Mouse (Mus musculus): ENCODE results near the gene Hs6st2. TPM values are rescaled to one million over a fixed set of nuclear protein-coding genes. Genes with fewer than 3 reads are reported as not detected.

The Hs6st2 gene
- polyA plus RNA-seq, 1 experiment from 2014 or later: 28.7 TPM

GRCm38 (mm10) chrX:51680428-51681169, 1.1 kb downstream of the Hs6st2 start:
- no peak overlapping the region; the same call in 1 of the 2 replicates for H3K27ac ChIP-seq (replicated peaks; ENCODE audit: low read depth, low read length)
- peak overlapping the region; percentile 76 for H3K4me2 ChIP-seq (ENCODE audit: low read depth, severe bottlenecking)
- no peaks in the 10 kb centered on the region for H3K9me3 ChIP-seq (ENCODE audit: control insufficient read depth, low read length)
- 23% methylated on average over 60 of the region's 70 CpGs for WGBS
- no peaks in the 10 kb centered on the region for H3K4me1 ChIP-seq (ENCODE audit: control insufficient read depth, insufficient read depth, low read length)
- no peak; the same call in 1 of the 2 replicates for ATAC-seq (ENCODE audit: insufficient number of reproducible peaks, low FRiP score, low TSS enrichment, low read depth)
- peaks cover 15% of the 10 kb centered on the region; the same call in 1 of the 2 replicates for H3K27me3 ChIP-seq (ENCODE audit: control insufficient read depth, insufficient read depth, low read length)
- H3K9ac ChIP-seq (ENCODE audit: low read length): peak overlapping the region; percentile 69
- H3K4me3 ChIP-seq (ENCODE audit: low read depth, low read length): peak overlapping the region; percentile 39
- DNase-seq (ENCODE audit: low spot score): peak; percentile 72
- no peaks in the 10 kb centered on the region for H3K36me3 ChIP-seq (ENCODE audit: control insufficient read depth, insufficient read depth, low read length)

- no peaks in the 10 kb centered on the region for H3K4me1 ChIP-seq (ENCODE audit: control insufficient read depth, insufficient read depth, low read length)
- DNase-seq (ENCODE audit: low spot score) (peak; percentile 46), ATAC-seq (ENCODE audit: insufficient number of reproducible peaks, low FRiP score, low TSS enrichment, low read depth) (no peak)
- WGBS: 23% methylated on average over 46 of the region's 46 CpGs
- H3K4me3 ChIP-seq (ENCODE audit: low read depth, low read length): peak overlapping the region; percentile 39
- H3K36me3 ChIP-seq (ENCODE audit: control insufficient read depth, insufficient read depth, low read length): no peaks in the 10 kb centered on the region
- H3K27ac ChIP-seq (replicated peaks; ENCODE audit: low read depth, low read length): no peak overlapping the region
- H3K9ac ChIP-seq (ENCODE audit: low read length): peak overlapping the region; percentile 69; the same call in 1 of the 2 replicates
- peak overlapping the region; percentile 76 for H3K4me2 ChIP-seq (ENCODE audit: low read depth, severe bottlenecking)
- H3K9me3 ChIP-seq (ENCODE audit: control insufficient read depth, low read length): no peaks in the 10 kb centered on the region
- H3K27me3 ChIP-seq (ENCODE audit: control insufficient read depth, insufficient read depth, low read length): peaks cover 15% of the 10 kb centered on the region; the same call in 1 of the 2 replicates
Observed at GRCm38 (mm10) chrX:51679601-51680427, 1.8 kb downstream of the Hs6st2 start.

- DNase-seq (ENCODE audit: low spot score) (no peak), ATAC-seq (ENCODE audit: insufficient number of reproducible peaks, low FRiP score, low TSS enrichment, low read depth) (no peak)
- Histone ChIP-seq H3K4me1 (ENCODE audit: control insufficient read depth, insufficient read depth, low read length) (no peaks in the 10 kb centered on the region), H3K9ac (ENCODE audit: low read length) (no peak overlapping the region), H3K27me3 (ENCODE audit: control insufficient read depth, insufficient read depth, low read length) (no peaks in the 10 kb centered on the region), H3K4me2 (ENCODE audit: low read depth, severe bottlenecking) (no peak overlapping the region), H3K27ac (replicated peaks; ENCODE audit: low read depth, low read length) (no peak overlapping the region), H3K9me3 (ENCODE audit: control insufficient read depth, low read length) (no peaks in the 10 kb centered on the region), H3K4me3 (ENCODE audit: low read depth, low read length) (no peak overlapping the region), H3K36me3 (ENCODE audit: control insufficient read depth, insufficient read depth, low read length) (no peaks in the 10 kb centered on the region)
- WGBS: 56% methylated on average over 2 of the region's 2 CpGs
Observed at GRCm38 (mm10) chrX:51658236-51658635, 23.4 kb downstream of the Hs6st2 start.

GRCm38 (mm10) chrX:51642661-51643257, 38.9 kb downstream of the Hs6st2 start:
- no peaks in the 10 kb centered on the region for H3K27me3 ChIP-seq (ENCODE audit: control insufficient read depth, insufficient read depth, low read length)
- H3K4me1 ChIP-seq (ENCODE audit: control insufficient read depth, insufficient read depth, low read length): no peaks in the 10 kb centered on the region
- ATAC-seq (ENCODE audit: insufficient number of reproducible peaks, low FRiP score, low TSS enrichment, low read depth) (no peak), DNase-seq (ENCODE audit: low spot score) (no peak)
- H3K4me2 ChIP-seq (ENCODE audit: low read depth, severe bottlenecking): no peak overlapping the region
- no peaks in the 10 kb centered on the region for H3K36me3 ChIP-seq (ENCODE audit: control insufficient read depth, insufficient read depth, low read length)
- no peaks in the 10 kb centered on the region for H3K9me3 ChIP-seq (ENCODE audit: control insufficient read depth, low read length)
- no peak overlapping the region for H3K9ac ChIP-seq (ENCODE audit: low read length)
- WGBS: 86% methylated on average over 3 of the region's 3 CpGs
- no peak overlapping the region for H3K27ac ChIP-seq (replicated peaks; ENCODE audit: low read depth, low read length)
- H3K4me3 ChIP-seq (ENCODE audit: low read depth, low read length): no peak overlapping the region

- WGBS: 52% methylated on average over 7 of the region's 7 CpGs
- H3K9ac ChIP-seq (ENCODE audit: low read length): no peak overlapping the region
- no peaks in the 10 kb centered on the region for H3K4me1 ChIP-seq (ENCODE audit: control insufficient read depth, insufficient read depth, low read length)
- no peak for ATAC-seq (ENCODE audit: insufficient number of reproducible peaks, low FRiP score, low TSS enrichment, low read depth)
- H3K27ac ChIP-seq (replicated peaks; ENCODE audit: low read depth, low read length): no peak overlapping the region
- H3K27me3 ChIP-seq (ENCODE audit: control insufficient read depth, insufficient read depth, low read length): no peaks in the 10 kb centered on the region
- H3K9me3 ChIP-seq (ENCODE audit: control insufficient read depth, low read length): no peaks in the 10 kb centered on the region
- no peak overlapping the region for H3K4me2 ChIP-seq (ENCODE audit: low read depth, severe bottlenecking)
- H3K36me3 ChIP-seq (ENCODE audit: control insufficient read depth, insufficient read depth, low read length): no peaks in the 10 kb centered on the region
- no peak for DNase-seq (ENCODE audit: low spot score)
- H3K4me3 ChIP-seq (ENCODE audit: low read depth, low read length): no peak overlapping the region
Observed at GRCm38 (mm10) chrX:51635756-51636155, 45.9 kb downstream of the Hs6st2 start.

- ATAC-seq (ENCODE audit: insufficient number of reproducible peaks, low FRiP score, low TSS enrichment, low read depth) (no peak), DNase-seq (ENCODE audit: low spot score) (no peak)
- Histone ChIP-seq H3K27me3 (ENCODE audit: control insufficient read depth, insufficient read depth, low read length) (no peaks in the 10 kb centered on the region), H3K9ac (ENCODE audit: low read length) (no peak overlapping the region), H3K27ac (replicated peaks; ENCODE audit: low read depth, low read length) (no peak overlapping the region), H3K36me3 (ENCODE audit: control insufficient read depth, insufficient read depth, low read length) (no peaks in the 10 kb centered on the region), H3K4me2 (ENCODE audit: low read depth, severe bottlenecking) (no peak overlapping the region), H3K4me3 (ENCODE audit: low read depth, low read length) (no peak overlapping the region), H3K9me3 (ENCODE audit: control insufficient read depth, low read length) (no peaks in the 10 kb centered on the region), H3K4me1 (ENCODE audit: control insufficient read depth, insufficient read depth, low read length) (no peaks in the 10 kb centered on the region)
- 70% methylated on average over 2 of the region's 2 CpGs for WGBS
Observed at GRCm38 (mm10) chrX:51631376-51631775, 50.3 kb downstream of the Hs6st2 start.

- ATAC-seq (ENCODE audit: insufficient number of reproducible peaks, low FRiP score, low TSS enrichment, low read depth): no peak
Observed at GRCm38 (mm10) chrX:51614384-51615004, 67.2 kb downstream of the Hs6st2 start.

GRCm38 (mm10) chrX:51610743-51611142, 70.9 kb downstream of the Hs6st2 start:
- Histone ChIP-seq H3K27me3 (ENCODE audit: control insufficient read depth, insufficient read depth, low read length) (no peaks in the 10 kb centered on the region), H3K36me3 (ENCODE audit: control insufficient read depth, insufficient read depth, low read length) (no peaks in the 10 kb centered on the region), H3K4me2 (ENCODE audit: low read depth, severe bottlenecking) (no peak overlapping the region), H3K9ac (ENCODE audit: low read length) (no peak overlapping the region), H3K27ac (replicated peaks; ENCODE audit: low read depth, low read length) (no peak overlapping the region), H3K4me1 (ENCODE audit: control insufficient read depth, insufficient read depth, low read length) (no peaks in the 10 kb centered on the region), H3K4me3 (ENCODE audit: low read depth, low read length) (no peak overlapping the region), H3K9me3 (ENCODE audit: control insufficient read depth, low read length) (no peaks in the 10 kb centered on the region)
- ATAC-seq (ENCODE audit: insufficient number of reproducible peaks, low FRiP score, low TSS enrichment, low read depth): no peak
- DNase-seq (ENCODE audit: low spot score): no peak
- WGBS: 38% methylated on average over 1 of the region's 1 CpGs

More at GRCm38 (mm10) chrX:51614384-51615004, 67.2 kb downstream of the Hs6st2 start:
- Histone ChIP-seq H3K4me2 (ENCODE audit: low read depth, severe bottlenecking) (no peak overlapping the region), H3K4me3 (ENCODE audit: low read depth, low read length) (no peak overlapping the region), H3K27ac (replicated peaks; ENCODE audit: low read depth, low read length) (no peak overlapping the region), H3K9me3 (ENCODE audit: control insufficient read depth, low read length) (no peaks in the 10 kb centered on the region), H3K9ac (ENCODE audit: low read length) (no peak overlapping the region), H3K27me3 (ENCODE audit: control insufficient read depth, insufficient read depth, low read length) (no peaks in the 10 kb centered on the region), H3K36me3 (ENCODE audit: control insufficient read depth, insufficient read depth, low read length) (no peaks in the 10 kb centered on the region), H3K4me1 (ENCODE audit: control insufficient read depth, insufficient read depth, low read length) (no peaks in the 10 kb centered on the region)
- WGBS: 50% methylated on average over 7 of the region's 7 CpGs
- peak; percentile 20 for DNase-seq (ENCODE audit: low spot score)
